Mouse (Mus musculus): Measurements from ENCODE around the gene Srgap3.

GRCm38 (mm10) chr6:112871241-112871780, 75.8 kb downstream of the Srgap3 start:
- TF ChIP-seq POLR2A (IDR thresholded peaks at IDR 0.05; ENCODE audit: insufficient read depth, low read depth, low read length): no peak
- no peak for TF ChIP-seq CTCF (IDR thresholded peaks at IDR 0.05; ENCODE audit: insufficient read depth, low read depth, low read length)
